Mouse (Mus musculus): ENCODE measurements around the gene 1520401A03Rik. TPM values are rescaled to one million over a fixed set of nuclear protein-coding genes. Genes with fewer than 3 reads are reported as not detected.

The 1520401A03Rik gene
- polyA plus RNA-seq, 1 experiment from 2014 or later: 0.25 TPM

- no peaks in the 10 kb centered on the region for H3K36me3 ChIP-seq (ENCODE audit: control insufficient read depth, insufficient read depth, low read length)
- H3K9me3 ChIP-seq (ENCODE audit: control insufficient read depth, low read length): no peaks in the 10 kb centered on the region
- ATAC-seq (ENCODE audit: insufficient read depth, low FRiP score, low TSS enrichment) (no peak), DNase-seq (ENCODE audit: low spot score) (no peak)
- H3K27me3 ChIP-seq (ENCODE audit: control insufficient read depth, insufficient read depth, low read length): peaks cover 58% of the 10 kb centered on the region
- no peak overlapping the region for H3K27ac ChIP-seq (ENCODE audit: low read depth, low read length)
- H3K4me3 ChIP-seq (ENCODE audit: low read depth, low read length): no peak overlapping the region
- 74% methylated on average over 10 of the region's 10 CpGs for WGBS
- no peak overlapping the region for H3K4me2 ChIP-seq (ENCODE audit: low read depth)
- peaks cover 8% of the 10 kb centered on the region for H3K4me1 ChIP-seq (ENCODE audit: control insufficient read depth, insufficient read depth, low read length)
- H3K9ac ChIP-seq (ENCODE audit: low read length): no peak overlapping the region
Measured at GRCm38 (mm10) chr17:23681086-23681485, 41.5 kb downstream of the 1520401A03Rik start.

DNA sequence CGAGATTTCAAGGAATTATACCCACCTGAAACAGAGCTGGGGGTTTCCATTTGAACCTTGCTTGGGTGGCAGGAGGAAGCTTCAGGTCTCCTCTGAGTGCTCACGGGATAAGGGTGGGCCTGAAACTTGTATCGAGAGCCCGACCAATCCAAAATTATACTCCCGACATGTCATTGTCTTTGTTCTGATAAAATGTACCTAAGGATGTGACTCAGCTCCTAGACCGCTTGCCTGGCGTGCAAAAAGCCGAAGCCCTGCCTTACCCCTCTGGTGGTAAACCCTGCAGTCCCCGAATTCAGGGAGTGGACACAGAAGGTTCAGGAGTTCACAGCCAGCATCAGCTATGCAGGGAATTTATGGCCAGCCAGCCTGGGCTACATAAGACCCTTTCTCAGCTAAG lies 42.2 kb downstream of the 1520401A03Rik start:
- ATAC-seq (ENCODE audit: insufficient read depth, low FRiP score, low TSS enrichment) (no peak), DNase-seq (ENCODE audit: low spot score) (no peak)
- 77% methylated on average over 9 of the region's 9 CpGs for WGBS
- H3K36me3 ChIP-seq (ENCODE audit: control insufficient read depth, insufficient read depth, low read length): no peaks in the 10 kb centered on the region
- no peak overlapping the region for H3K4me3 ChIP-seq (ENCODE audit: low read depth, low read length)
- peaks cover 13% of the 10 kb centered on the region for H3K4me1 ChIP-seq (ENCODE audit: control insufficient read depth, insufficient read depth, low read length)
- H3K9me3 ChIP-seq (ENCODE audit: control insufficient read depth, low read length): no peaks in the 10 kb centered on the region
- H3K27ac ChIP-seq (ENCODE audit: low read depth, low read length): no peak overlapping the region
- H3K4me2 ChIP-seq (ENCODE audit: low read depth): no peak overlapping the region
- H3K9ac ChIP-seq (ENCODE audit: low read length): no peak overlapping the region
- peaks cover 65% of the 10 kb centered on the region for H3K27me3 ChIP-seq (ENCODE audit: control insufficient read depth, insufficient read depth, low read length)

DNA sequence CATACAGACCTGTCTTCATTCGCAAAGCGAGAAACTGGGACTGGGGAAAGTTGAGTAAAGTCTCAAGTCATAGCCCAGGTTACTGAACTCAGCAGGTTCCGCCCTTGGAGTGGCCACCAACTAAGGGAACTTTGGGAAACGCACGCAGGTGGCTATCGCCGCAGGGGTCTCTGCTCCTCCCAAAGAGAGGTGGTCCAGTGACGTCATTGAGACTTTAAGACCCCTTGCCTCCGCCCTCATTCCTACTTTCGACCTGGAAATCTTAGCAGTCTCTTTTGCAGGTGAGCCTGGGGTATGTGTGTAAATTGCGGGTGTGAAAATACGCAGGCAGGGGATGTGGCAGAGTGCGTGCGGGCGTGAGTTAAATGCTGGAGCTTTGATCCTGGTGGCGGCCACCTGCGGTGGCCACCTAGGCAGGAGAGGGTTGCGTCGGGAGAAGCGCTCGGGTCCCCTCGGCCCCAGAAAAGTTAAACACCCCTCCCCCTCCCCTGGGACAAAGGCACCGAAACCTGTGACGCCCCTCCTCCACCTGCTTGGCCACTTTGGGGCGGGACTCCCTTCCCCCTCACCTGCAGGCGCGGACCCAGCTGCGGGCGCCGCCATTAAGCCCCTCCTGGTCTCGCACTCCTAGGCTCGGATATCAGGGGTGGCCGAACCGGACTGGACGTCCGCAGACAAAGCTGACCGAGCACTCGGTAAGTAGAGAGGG lies 43.3 kb downstream of the 1520401A03Rik start, which contains the start of gene Cldn6:
Gene Cldn6, plus strand, starts transcription at position 123 of the 709 bp plus-strand sequence.
- ATAC-seq (ENCODE audit: insufficient read depth, low FRiP score, low TSS enrichment): no peak
- 2% methylated on average over 37 of the region's 38 CpGs for WGBS
- H3K9me3 ChIP-seq (ENCODE audit: control insufficient read depth, low read length): no peaks in the 10 kb centered on the region
- peaks cover 13% of the 10 kb centered on the region for H3K4me1 ChIP-seq (ENCODE audit: control insufficient read depth, insufficient read depth, low read length)
- no peak within 1 kb of the TSS for H3K9ac ChIP-seq (ENCODE audit: low read length)
- H3K36me3 ChIP-seq (ENCODE audit: control insufficient read depth, insufficient read depth, low read length): no peaks in the 10 kb centered on the region
- no peak within 1 kb of the TSS for H3K27ac ChIP-seq (ENCODE audit: low read depth, low read length)
- peaks cover 71% of the 10 kb centered on the region for H3K27me3 ChIP-seq (ENCODE audit: control insufficient read depth, insufficient read depth, low read length)
- 0 out of 2 replicates have a peak within 1 kb of the TSS, but pooled peaks have one; percentile 2 for H3K4me2 ChIP-seq (ENCODE audit: low read depth)
- peak within 1 kb of the TSS; percentile 10; the same call in 1 of the 2 replicates for H3K4me3 ChIP-seq (ENCODE audit: low read depth, low read length)
- no peak for DNase-seq (ENCODE audit: low spot score)

- peak within 1 kb of the TSS; percentile 71 for H3K4me2 ChIP-seq (ENCODE audit: low read depth)
- peak; percentile 22; the same call in 1 of the 2 replicates for ATAC-seq (ENCODE audit: insufficient read depth, low FRiP score, low TSS enrichment)
- no peaks in the 10 kb centered on the region for H3K9me3 ChIP-seq (ENCODE audit: control insufficient read depth, low read length)
- under 1% methylated on average over 34 of the region's 34 CpGs for WGBS
- DNase-seq (ENCODE audit: low spot score): peak; percentile 91
- peak within 1 kb of the TSS; percentile 35 for H3K4me3 ChIP-seq (ENCODE audit: low read depth, low read length)
- H3K9ac ChIP-seq (ENCODE audit: low read length): peak within 1 kb of the TSS; percentile 2
- peaks cover 15% of the 10 kb centered on the region for H3K4me1 ChIP-seq (ENCODE audit: control insufficient read depth, insufficient read depth, low read length)
- peaks cover 58% of the 10 kb centered on the region for H3K27me3 ChIP-seq (ENCODE audit: control insufficient read depth, insufficient read depth, low read length)
- no peak within 1 kb of the TSS for H3K27ac ChIP-seq (ENCODE audit: low read depth, low read length)
- no peaks in the 10 kb centered on the region for H3K36me3 ChIP-seq (ENCODE audit: control insufficient read depth, insufficient read depth, low read length)
Measured at GRCm38 (mm10) chr17:23677236-23677679, 45.3 kb downstream of the 1520401A03Rik start, which contains the start of gene Tnfrsf12a. Tnfrsf12a (minus strand) TSS chr17:23677468.

- H3K36me3 ChIP-seq (ENCODE audit: control insufficient read depth, insufficient read depth, low read length): no peaks in the 10 kb centered on the region
- WGBS: under 1% methylated on average over 30 of the region's 37 CpGs
- peak overlapping the region; percentile 2 for H3K9ac ChIP-seq (ENCODE audit: low read length)
- no peaks in the 10 kb centered on the region for H3K9me3 ChIP-seq (ENCODE audit: control insufficient read depth, low read length)
- H3K27me3 ChIP-seq (ENCODE audit: control insufficient read depth, insufficient read depth, low read length): peaks cover 54% of the 10 kb centered on the region
- peak overlapping the region; percentile 71 for H3K4me2 ChIP-seq (ENCODE audit: low read depth)
- DNase-seq (ENCODE audit: low spot score) (peak; percentile 39), ATAC-seq (ENCODE audit: insufficient read depth, low FRiP score, low TSS enrichment) (no peak)
- H3K4me3 ChIP-seq (ENCODE audit: low read depth, low read length): peak overlapping the region; percentile 35
- peaks cover 15% of the 10 kb centered on the region for H3K4me1 ChIP-seq (ENCODE audit: control insufficient read depth, insufficient read depth, low read length)
- H3K27ac ChIP-seq (ENCODE audit: low read depth, low read length): no peak overlapping the region
Measured at GRCm38 (mm10) chr17:23676473-23677031, 46.0 kb downstream of the 1520401A03Rik start.

- Histone ChIP-seq H3K27me3 (ENCODE audit: control insufficient read depth, insufficient read depth, low read length) (peaks cover 46% of the 10 kb centered on the region), H3K4me1 (ENCODE audit: control insufficient read depth, insufficient read depth, low read length) (peaks cover 15% of the 10 kb centered on the region), H3K27ac (ENCODE audit: low read depth, low read length) (no peak overlapping the region), H3K36me3 (ENCODE audit: control insufficient read depth, insufficient read depth, low read length) (no peaks in the 10 kb centered on the region), H3K9ac (ENCODE audit: low read length) (peak overlapping the region; percentile 2; the same call in 1 of the 2 replicates), H3K4me2 (ENCODE audit: low read depth) (peak overlapping the region; percentile 71; the same call in 1 of the 2 replicates), H3K4me3 (ENCODE audit: low read depth, low read length) (peak overlapping the region; percentile 35), H3K9me3 (ENCODE audit: control insufficient read depth, low read length) (no peaks in the 10 kb centered on the region)
- 11% methylated on average over 15 of the region's 15 CpGs for WGBS
- ATAC-seq (ENCODE audit: insufficient read depth, low FRiP score, low TSS enrichment) (no peak), DNase-seq (ENCODE audit: low spot score) (peak; percentile 7)
Measured at GRCm38 (mm10) chr17:23675564-23676281, 46.9 kb downstream of the 1520401A03Rik start.

GRCm38 (mm10) chr17:23675127-23675526 lies 47.5 kb downstream of the 1520401A03Rik start:
- Histone ChIP-seq H3K4me2 (ENCODE audit: low read depth) (no peak overlapping the region), H3K27me3 (ENCODE audit: control insufficient read depth, insufficient read depth, low read length) (peaks cover 40% of the 10 kb centered on the region), H3K4me1 (ENCODE audit: control insufficient read depth, insufficient read depth, low read length) (peaks cover 15% of the 10 kb centered on the region), H3K4me3 (ENCODE audit: low read depth, low read length) (no peak overlapping the region), H3K36me3 (ENCODE audit: control insufficient read depth, insufficient read depth, low read length) (peaks cover 3% of the 10 kb centered on the region; the same call in 1 of the 2 replicates), H3K9ac (ENCODE audit: low read length) (no peak overlapping the region), H3K9me3 (ENCODE audit: control insufficient read depth, low read length) (no peaks in the 10 kb centered on the region), H3K27ac (ENCODE audit: low read depth, low read length) (no peak overlapping the region)
- ATAC-seq (ENCODE audit: insufficient read depth, low FRiP score, low TSS enrichment): no peak
- WGBS: 29% methylated on average over 5 of the region's 5 CpGs
- DNase-seq (ENCODE audit: low spot score): peak; percentile 9

- Histone ChIP-seq H3K9me3 (ENCODE audit: control insufficient read depth, low read length) (no peaks in the 10 kb centered on the region), H3K27me3 (ENCODE audit: control insufficient read depth, insufficient read depth, low read length) (peaks cover 33% of the 10 kb centered on the region), H3K4me1 (ENCODE audit: control insufficient read depth, insufficient read depth, low read length) (peaks cover 15% of the 10 kb centered on the region), H3K36me3 (ENCODE audit: control insufficient read depth, insufficient read depth, low read length) (peaks cover 4% of the 10 kb centered on the region; the same call in 1 of the 2 replicates), H3K4me3 (ENCODE audit: low read depth, low read length) (peak overlapping the region; percentile 60), H3K4me2 (ENCODE audit: low read depth) (peak overlapping the region; percentile 76), H3K27ac (ENCODE audit: low read depth, low read length) (no peak overlapping the region), H3K9ac (ENCODE audit: low read length) (peak overlapping the region; percentile 60)
- no peak for ATAC-seq (ENCODE audit: insufficient read depth, low FRiP score, low TSS enrichment)
- no peak for DNase-seq (ENCODE audit: low spot score)
- 49% methylated on average over 9 of the region's 9 CpGs for WGBS
Measured at GRCm38 (mm10) chr17:23674271-23674952, 48.2 kb downstream of the 1520401A03Rik start.
